Mouse (Mus musculus): ENCODE results near the gene Hs3st3b1. TPM values are rescaled to one million over a fixed set of nuclear protein-coding genes. Genes with fewer than 3 reads are reported as not detected.

The Hs3st3b1 gene
- polyA plus RNA-seq (2017; shearing (Covaris generic)), result 2.0 TPM

GRCm38 (mm10) chr11:63922091-63922621, at the start of gene Hs3st3b1:
Hs3st3b1 (minus strand) TSS chr11:63922290.

Other genes with a start within 250 kb of the Hs3st3b1 start
- 23.1 TPM for gene Cox10, start 157.2 kb upstream of the Hs3st3b1 start, polyA plus RNA-seq (2017; shearing (Covaris generic))